Comparison of ENCODE assay signal across 9 mouse cellular contexts in genomic region chr19:41597170-41597894, GRCm38 (mm10). TPM values are rescaled to one million over a fixed set of nuclear protein-coding genes. Genes with fewer than 3 reads are reported as not detected.
DNase-seq lines count a peak whose midpoint lies in the region; ATAC-seq and TF ChIP-seq lines count a peak whose summit lies in the region.
"Had no signal": no experiment of that assay in that cellular context is flagged by ENCODE, and none has a peak within 500 bp of the region (broad histone marks: within the 10 kb centered on the region; RNA-seq: fewer than 3 reads in every experiment).

No protein-coding gene starts in this region.

- DNase-seq in heart, adult 18-20 months, result peak; percentile 42 to 67
- DNase-seq in heart, postnatal 25 days (ENCODE audit: low spot score), result no peak
- peak; percentile 79 for DNase-seq in Patski (ENCODE audit: low read depth, low spot score)
- no peak for DNase-seq in cerebellum, postnatal 36 days
- no peak for DNase-seq in left cerebral cortex, postnatal 36 days (ENCODE audit: low spot score in 2 of 2)
- DNase-seq in thymus, postnatal 4 days, result no peak

- ATAC-seq in Patski, result peak; percentile 75
- ATAC-seq in heart, embryonic 13.5 days (ENCODE audit: extremely low read depth, insufficient number of reproducible peaks, low FRiP score, low TSS enrichment), result no peak

- no peak overlapping the region for H3K4me2 ChIP-seq in heart, embryonic 13.5 days
- H3K4me2 ChIP-seq: limb, embryonic 13.5 days had no signal

- H3K4me1 ChIP-seq in heart, embryonic 13.5 days, result peaks cover 27% of the 10 kb centered on the region
- peaks cover 15% of the 10 kb centered on the region for H3K4me1 ChIP-seq in megakaryocyte, embryonic 14.5 days

- no peak for TF ChIP-seq CTCF in Patski (IDR thresholded peaks at IDR 0.05)

- H3K27ac ChIP-seq in heart, embryonic 13.5 days (replicated peaks), result peak overlapping the region; percentile 40; the same call in 1 of the 2 replicates
- H3K27ac ChIP-seq: limb, embryonic 13.5 days had no signal

- WGBS in heart, embryonic 13.5 days, result 77% methylated on average over 6 of the region's 6 CpGs

- POLR2A ChIA-PET in Patski (lab: Charles Lee), result interaction anchor here (0.7 to 1.1 kb wide), 2 partner anchors 18 to 486 kb away, joined by 3 read pairs; no protein-coding TSS in a partner anchor

- H3K9ac ChIP-seq in heart, embryonic 13.5 days, result no peak overlapping the region
- H3K9ac ChIP-seq: limb, embryonic 13.5 days had no signal

- intact Hi-C loops in heart, postnatal 25 days (cut with DNase I), result no loop called here
- intact Hi-C loops in left cerebral cortex, postnatal 36 days (cut with DNase I), result no loop called here

- in situ Hi-C loops in Patski (cut with MboI; ENCODE audit: low pct_unique_long_range_greater_than_20kb), result no loop called here

- H3K4me3 ChIP-seq in heart, embryonic 13.5 days, result no peak overlapping the region
- H3K4me3 ChIP-seq in megakaryocyte, embryonic 14.5 days (replicated peaks), result peak overlapping the region; percentile 0
- H3K4me3 ChIP-seq: limb, embryonic 13.5 days had no signal

- no peaks in the 10 kb centered on the region for H3K27me3 ChIP-seq in Patski
- no peaks in the 10 kb centered on the region for H3K27me3 ChIP-seq in heart, embryonic 13.5 days (replicated peaks)
- peaks cover 31% of the 10 kb centered on the region for H3K27me3 ChIP-seq in megakaryocyte, embryonic 14.5 days (replicated peaks)
- H3K27me3 ChIP-seq: limb, embryonic 13.5 days had no signal

- CTCF ChIA-PET in Patski (lab: Charles Lee), result interaction anchor here (1.2 kb wide), 1 partner anchor 9 kb away, joined by 3 read pairs; no protein-coding TSS in a partner anchor

- no peaks in the 10 kb centered on the region for H3K9me3 ChIP-seq in heart, embryonic 13.5 days
- no peaks in the 10 kb centered on the region for H3K9me3 ChIP-seq in megakaryocyte, embryonic 14.5 days
- H3K9me3 ChIP-seq: limb, embryonic 13.5 days had no signal

- H3K36me3 ChIP-seq in heart, embryonic 13.5 days, result no peaks in the 10 kb centered on the region
- peaks cover 3% of the 10 kb centered on the region for H3K36me3 ChIP-seq in megakaryocyte, embryonic 14.5 days (replicated peaks; ENCODE audit: low read length)
- H3K36me3 ChIP-seq: limb, embryonic 13.5 days had no signal

RNA-seq across cellular contexts. Expression of gene Gm340, which starts 15.2 kb away (rescaled TPM):
- total RNA-seq in heart, adult 18-20 months (2021), result 1 to 10 TPM; 8.1 to 8.4 TPM
- total RNA-seq in heart, postnatal 25 days (2021), result 10 to 100 TPM in 1 of 2 experiments, 1 to 10 TPM in 1; 7.9 to 10.1 TPM
- polyA plus RNA-seq in Patski (2021), result 7.4 TPM
- 1.5 and 1.7 TPM in 2 replicates for polyA plus RNA-seq in heart, embryonic 13.5 days (2015; fragmentation: Nextera tagmentation; extraction: Ambion mirVana)
- polyA plus RNA-seq in megakaryocyte, embryonic 14.5 days (2012; ENCODE audit: insufficient read depth, low replicate concordance), result 0.21 TPM in 1 of 2 replicates, not detected in the other
- total RNA-seq in left cerebral cortex, postnatal 36 days (2021), result 10 to 100 TPM; 12.2 to 15.2 TPM

Comparison
In these comparisons a context has a peak if more than half of its experiments do, and no peak if none do; other contexts are left out.
1. DNase-seq: peak in heart, adult 18-20 months (2 of 2) and Patski (single experiment); none in heart, postnatal 25 days (single experiment), cerebellum, postnatal 36 days (0 of 2), left cerebral cortex, postnatal 36 days (0 of 2) and thymus, postnatal 4 days (single experiment).